Comparison of ENCODE assay signal across 7 mouse cellular contexts in genomic region chr7:130773171-130773830, GRCm38 (mm10). TPM values are rescaled to one million over a fixed set of nuclear protein-coding genes. Genes with fewer than 3 reads are reported as not detected.
DNase-seq lines count a peak whose midpoint lies in the region; ATAC-seq and TF ChIP-seq lines count a peak whose summit lies in the region.

No protein-coding gene starts in this region.

- TF ChIP-seq CTCF in layer of hippocampus, adult 2 months (conservative IDR thresholded peaks at IDR 0.05), result peak; percentile 87

- ATAC-seq in common myeloid progenitor, adult 5-6 weeks (replicated peaks; ENCODE audit: low read depth, poor library complexity, severe bottlenecking), result peak; percentile 71

- peak in 1 of 2 experiments; percentile 36 for DNase-seq in layer of hippocampus, adult 2 months (ENCODE audit: low spot score in 2 of 2)
- no peak for DNase-seq in layer of hippocampus, postnatal 36 days
- DNase-seq in MEL-GATA-1-ER (ENCODE audit: extremely low read depth, low read depth), result peak; percentile 32
- peak; percentile 63 for DNase-seq in kidney, postnatal 10 days
- peak; percentile 39 for DNase-seq in mesoderm, embryonic 11.5 days (ENCODE audit: low read depth, low spot score)
- DNase-seq in frontal cortex, postnatal 36 days (ENCODE audit: low spot score in 2 of 2), result no peak

- no peak overlapping the region for H3K27ac ChIP-seq in layer of hippocampus, adult 2 months

- H3K4me3 ChIP-seq in layer of hippocampus, adult 2 months, result no peak overlapping the region

RNA-seq across cellular contexts. Expression of gene Btbd16, which starts 0.6 kb away (rescaled TPM):
- total RNA-seq in layer of hippocampus, adult 2 months (2021), result under 1 TPM; 0.49 to 0.96 TPM
- under 1 TPM; 0.57 to 0.61 TPM for total RNA-seq in layer of hippocampus, postnatal 36 days (2021)
- 0.32 and 0.68 TPM in 2 replicates for total RNA-seq in common myeloid progenitor, adult 5-6 weeks (2017)

Comparison
In these comparisons a context has a peak if more than half of its experiments do, and no peak if none do; other contexts are left out.
1. DNase-seq: peak in MEL-GATA-1-ER (single experiment), kidney, postnatal 10 days (single experiment) and mesoderm, embryonic 11.5 days (single experiment); none in layer of hippocampus, postnatal 36 days (0 of 2) and frontal cortex, postnatal 36 days (0 of 2).